Mouse (Mus musculus) liver, embryonic 16.5 days (tissue): ENCODE data around the gene Gm960. TPM values are rescaled to one million over a fixed set of nuclear protein-coding genes. Genes with fewer than 3 reads are reported as not detected.

Experiments
- ATAC-seq: fragments of 200-750 bp; cut with Nextera tagmentation; 2 replicates; pipeline ENCODE4 v1.8.0; 2017; ENCODE audit warnings: low read depth, mild to moderate bottlenecking, moderate number of reproducible peaks, moderate library complexity
- H3K27ac ChIP-seq: fragments of 300-500 bp; sonication (generic); 2 replicates; pipeline ENCODE4 v1.5.1; 2014; ENCODE audit warnings: mild to moderate bottlenecking, low read length
- H3K27me3 ChIP-seq: fragments of 300-500 bp; sonication (generic); 2 replicates; pipeline ENCODE4 v1.6.1; 2014; ENCODE audit warnings: low read depth, low read length, mixed read lengths; ENCODE audit not compliant: control insufficient read depth, insufficient read depth
- H3K36me3 ChIP-seq: fragments of 300-500 bp; sonication (generic); 2 replicates; pipeline ENCODE4 v1.6.1; 2014; ENCODE audit warnings: mild to moderate bottlenecking; ENCODE audit not compliant: control insufficient read depth, insufficient read depth
- H3K4me1 ChIP-seq: fragments of 300-500 bp; sonication (generic); 2 replicates; pipeline ENCODE4 v1.6.1; 2014; ENCODE audit warnings: low read depth, low read length, mixed read lengths; ENCODE audit not compliant: control insufficient read depth
- H3K4me2 ChIP-seq: fragments of 300-500 bp; sonication (generic); 2 replicates; pipeline ENCODE4 v1.6.1; 2014; ENCODE audit warnings: low read depth, low read length, mixed read lengths
- H3K4me3 ChIP-seq: fragments of 300-500 bp; sonication (generic); 2 replicates; pipeline ENCODE4 v1.5.1; 2014; ENCODE audit warnings: low read depth, mild to moderate bottlenecking, low read length
- H3K9ac ChIP-seq: fragments of 300-500 bp; sonication (generic); 2 replicates; pipeline ENCODE4 v1.6.1; 2014; ENCODE audit warnings: low read depth, low read length
- H3K9me3 ChIP-seq: fragments of 300-500 bp; sonication (generic); replicated peaks from 2 replicates; pipeline ENCODE4 v1.6.1; 2016; ENCODE audit warnings: low read length; ENCODE audit not compliant: control insufficient read depth
- WGBS: fragments of 180-500 bp; shearing (Covaris S2); extraction: QIAGEN DNeasy Blood & Tissue Kit; methylation state at CpG from one replicate; pipeline ENCODE4 v1.1.7; 2014; ENCODE audit not compliant: insufficient replicate concordance; 5-methylcytosine and 5-hydroxymethylcytosine counted together
- microRNA-seq: library from miRNA; unstranded; fragments of <30 nt; microRNA quantifications from one replicate; pipeline ENCODE4, GENCODE M21; 2016
- polyA plus RNA-seq: library from polyadenylated mRNA; unstranded; fragments of >200 nt; fragmentation: Nextera tagmentation; extraction: Ambion mirVana; gene quantifications from 2 replicates; pipeline ENCODE4 v1.2.1, GENCODE M21; 2015

Gene Gm960
- polyA plus RNA-seq, 1 experiment from 2014 or later = 0.57 TPM

- no peaks in the 10 kb centered on the region for H3K9me3 ChIP-seq
- H3K27me3 ChIP-seq = no peaks in the 10 kb centered on the region
- H3K4me1 ChIP-seq = peaks cover 5% of the 10 kb centered on the region; the same call in 1 of the 2 replicates
- ATAC-seq = peak; percentile 51
- no peak overlapping the region for H3K4me3 ChIP-seq
- 55% methylated on average over 5 of the region's 5 CpGs for WGBS
- no peak overlapping the region for H3K4me2 ChIP-seq
- no peaks in the 10 kb centered on the region for H3K36me3 ChIP-seq
- peak overlapping the region; percentile 21 for H3K27ac ChIP-seq
- H3K9ac ChIP-seq = no peak overlapping the region
Measured at GRCm38 (mm10) chr19:4579296-4579695, 119.2 kb downstream of the Gm960 start.

- Histone ChIP-seq H3K27me3 (no peaks in the 10 kb centered on the region), H3K9me3 (no peaks in the 10 kb centered on the region), H3K36me3 (no peaks in the 10 kb centered on the region), H3K27ac (peak overlapping the region; percentile 21), H3K4me1 (peaks cover 5% of the 10 kb centered on the region; the same call in 1 of the 2 replicates), H3K4me2 (no peak overlapping the region), H3K4me3 (no peak overlapping the region), H3K9ac (no peak overlapping the region)
- peak; percentile 77 for ATAC-seq
- 63% methylated on average over 2 of the region's 2 CpGs for WGBS
Measured at GRCm38 (mm10) chr19:4578799-4579198, 119.7 kb downstream of the Gm960 start.

Small RNA genes within 50 kb of the gene (microRNA-seq; reads per million reads assigned to microRNA genes)
- 0.98 reads per million for gene Mir6986

Other genes with a start within 250 kb of the Gm960 start
- 0.20 and 0.32 TPM in 2 replicates for gene Syt12, start 221.2 kb downstream of the Gm960 start, polyA plus RNA-seq
- 0.18 and 0.45 TPM in 2 replicates for gene 2010003K11Rik, start 200.1 kb downstream of the Gm960 start, polyA plus RNA-seq
- gene Pcx, start 188.2 kb downstream of the Gm960 start, polyA plus RNA-seq = 88.7 and 118 TPM in 2 replicates
- gene Lrfn4, start 83.0 kb downstream of the Gm960 start, polyA plus RNA-seq = 0.23 and 0.28 TPM in 2 replicates
- 22.5 and 23.5 TPM in 2 replicates for gene Rce1, start 73.0 kb downstream of the Gm960 start, polyA plus RNA-seq
- 0.07 and 0.12 TPM in 2 replicates for gene Sptbn2, start 12.5 kb upstream of the Gm960 start, polyA plus RNA-seq
- 17.6 and 18.3 TPM in 2 replicates for gene Rbm4b, start 57.8 kb upstream of the Gm960 start, polyA plus RNA-seq
- 28.3 and 29.2 TPM in 2 replicates for gene Rbm4, start 95.2 kb upstream of the Gm960 start, polyA plus RNA-seq
- gene Gm21992, start 112.9 kb upstream of the Gm960 start, polyA plus RNA-seq = 11.7 and 13.7 TPM in 2 replicates
- gene Rbm14, start 113.0 kb upstream of the Gm960 start, polyA plus RNA-seq = 39.1 and 41.2 TPM in 2 replicates
- gene Ccs, start 140.7 kb upstream of the Gm960 start, polyA plus RNA-seq = 55.2 and 57.1 TPM in 2 replicates
- gene Ccdc87, start 140.7 kb upstream of the Gm960 start, polyA plus RNA-seq = not detected in 2 replicates
- 27.3 and 30.5 TPM in 2 replicates for gene Ctsf, start 156.5 kb upstream of the Gm960 start, polyA plus RNA-seq
- gene Actn3, start 179.2 kb upstream of the Gm960 start, polyA plus RNA-seq = 0.65 and 1.3 TPM in 2 replicates
- gene Zdhhc24, start 180.0 kb upstream of the Gm960 start, polyA plus RNA-seq = 10.5 and 10.6 TPM in 2 replicates
- gene Bbs1, start 208.0 kb upstream of the Gm960 start, polyA plus RNA-seq = 0.95 and 1.2 TPM in 2 replicates
- gene Dpp3, start 229.6 kb upstream of the Gm960 start, polyA plus RNA-seq = 44.1 and 44.2 TPM in 2 replicates
- 0.29 and 0.31 TPM in 2 replicates for gene Peli3, start 244.5 kb upstream of the Gm960 start, polyA plus RNA-seq